Mouse (Mus musculus) thymus, adult 2 months (tissue): ENCODE results near the gene Clca4a. TPM values are rescaled to one million over a fixed set of nuclear protein-coding genes. Genes with fewer than 3 reads are reported as not detected.

Experiments
- DNase-seq: peaks from one replicate; pipeline ENCODE4 v3.0.0; 2021
- H3K27ac ChIP-seq: fragments of 200-500 bp; 2 replicates; pipeline ENCODE4 v1.5.1; 2012; ENCODE audit warnings: low read length, control low read depth; ENCODE audit not compliant: control insufficient read depth, insufficient read depth
- H3K27me3 ChIP-seq: fragments of 200-500 bp; 2 replicates; pipeline ENCODE4 v1.6.1; 2012; ENCODE audit warnings: mild to moderate bottlenecking, low read length, moderate library complexity, mixed read lengths; ENCODE audit not compliant: control insufficient read depth, insufficient read depth
- H3K36me3 ChIP-seq: fragments of 200-500 bp; 2 replicates; pipeline ENCODE4 v1.6.1; 2012; ENCODE audit warnings: mild to moderate bottlenecking, low read length, moderate library complexity; ENCODE audit not compliant: control insufficient read depth, insufficient read depth
- H3K4me1 ChIP-seq: fragments of 200-500 bp; replicated peaks from 2 replicates; pipeline ENCODE4 v1.6.1; 2012; ENCODE audit warnings: low read length; ENCODE audit not compliant: control insufficient read depth, insufficient read depth
- H3K4me3 ChIP-seq: fragments of 200-500 bp; 2 replicates; pipeline ENCODE4 v1.5.1; 2012; ENCODE audit warnings: mild to moderate bottlenecking, low read length, control low read depth, moderate library complexity; ENCODE audit not compliant: control insufficient read depth, insufficient read depth
- CTCF ChIP-seq: fragments of 200-500 bp; IDR thresholded peaks from 2 replicates; pipeline ENCODE4 v1.5.1; 2012; ENCODE audit warnings: mild to moderate bottlenecking, control low read depth, low read length, moderate library complexity, borderline replicate concordance; ENCODE audit not compliant: control insufficient read depth, poor library complexity, insufficient read depth; ENCODE audit errors: extremely low read depth
- POLR2A ChIP-seq: fragments of 200-500 bp; IDR thresholded peaks from 2 replicates; pipeline ENCODE4 v1.6.1; 2012; ENCODE audit warnings: mild to moderate bottlenecking, low read length, control low read depth, moderate library complexity; ENCODE audit not compliant: control insufficient read depth, poor library complexity, insufficient read depth; ENCODE audit errors: extremely low read depth
- WGBS: fragments of 180-500 bp; shearing (Covaris S2); methylation state at CpG from one replicate; pipeline ENCODE4 v1.1.7; 2018; 5-methylcytosine and 5-hydroxymethylcytosine counted together
- polyA plus RNA-seq: library from polyadenylated mRNA; depleted of rRNA; stranded (reverse); fragments of >200 nt; gene quantifications from 2 replicates; pipeline ENCODE4 v1.2.3, GENCODE M21; 2012

Clca4a gene
- polyA plus RNA-seq, 1 experiment = 0.03 TPM

DNA sequence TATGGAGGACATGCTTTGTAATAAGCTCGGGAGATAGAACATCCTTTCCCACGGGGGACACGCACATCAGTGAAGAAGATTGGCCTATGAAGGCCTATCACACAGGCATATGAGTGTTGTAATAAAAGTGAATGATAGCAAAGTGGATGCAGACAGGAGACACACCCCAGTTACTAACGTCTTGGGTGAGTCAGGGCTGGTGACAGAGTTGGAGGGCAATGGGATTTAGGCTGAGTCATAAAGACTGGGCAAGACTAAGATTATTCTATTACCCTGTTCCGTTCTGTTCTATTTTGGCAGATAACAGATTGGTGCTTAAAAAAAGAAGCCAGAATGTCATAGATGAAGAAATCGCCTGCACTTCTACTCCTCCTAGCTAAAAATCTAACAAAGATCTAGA is 5.7 kb upstream of the Clca4a start:
- 92% methylated on average over 6 of the region's 6 CpGs for WGBS
- no peaks in the 10 kb centered on the region for H3K4me1 ChIP-seq

DNA sequence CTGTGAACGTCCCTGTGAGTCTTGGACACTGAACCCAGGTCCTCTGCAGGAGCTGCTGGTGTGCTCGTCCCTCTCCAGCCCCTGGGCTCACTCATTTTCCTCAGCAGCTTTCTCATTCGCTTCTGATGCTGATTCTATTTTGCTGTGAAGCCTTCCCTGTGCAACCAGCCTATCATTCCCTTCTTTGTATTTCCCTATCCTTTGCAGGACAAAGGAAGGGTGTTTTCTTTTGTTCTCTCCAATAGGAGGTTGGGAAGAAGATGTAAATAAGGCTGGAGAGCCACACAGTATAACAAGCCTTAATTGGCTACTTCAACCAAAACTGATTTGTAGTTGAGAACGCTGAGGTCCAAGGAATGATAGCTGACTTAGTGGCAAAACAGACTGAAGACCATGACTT is 2.8 kb upstream of the Clca4a start:
- no peak for DNase-seq
- no peak overlapping the region for H3K27ac ChIP-seq
- no peaks in the 10 kb centered on the region for H3K4me1 ChIP-seq

More for the DNA sequence above, 5.7 kb upstream of the Clca4a start:
- Histone ChIP-seq H3K4me3 (no peak overlapping the region), H3K36me3 (no peaks in the 10 kb centered on the region), H3K27ac (no peak overlapping the region), H3K27me3 (no peaks in the 10 kb centered on the region)
- TF ChIP-seq POLR2A = no peak
- TF ChIP-seq CTCF = no peak
- no peak for DNase-seq

DNA sequence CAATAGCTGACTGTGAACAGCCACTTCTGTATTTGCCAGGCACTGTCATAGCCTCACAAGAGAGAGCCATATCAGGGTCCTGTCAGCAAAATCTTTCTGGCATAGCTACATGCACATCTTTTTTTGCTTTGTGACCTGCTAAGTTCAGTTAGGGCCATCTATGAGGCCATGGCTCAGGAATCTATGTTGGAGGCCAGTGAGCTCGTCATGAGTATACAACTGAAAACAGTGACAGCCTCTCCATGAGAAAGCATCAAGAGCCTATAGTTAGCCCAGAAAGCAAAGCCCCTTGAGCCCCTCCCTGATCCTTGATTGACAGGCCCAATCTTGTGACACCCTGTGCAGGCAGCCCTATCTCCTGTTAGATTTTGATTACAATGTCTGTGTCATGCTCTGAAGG is 1.2 kb upstream of the Clca4a start:
- H3K27me3 ChIP-seq = no peaks in the 10 kb centered on the region
- no peak overlapping the region for H3K4me3 ChIP-seq
- TF ChIP-seq POLR2A = no peak
- no peak for TF ChIP-seq CTCF
- no peak overlapping the region for H3K27ac ChIP-seq
- H3K36me3 ChIP-seq = no peaks in the 10 kb centered on the region
- H3K4me1 ChIP-seq = no peaks in the 10 kb centered on the region
- no peak for DNase-seq
- 89% methylated on average over 1 of the region's 1 CpGs for WGBS

More for the DNA sequence above, 2.8 kb upstream of the Clca4a start:
- Histone ChIP-seq H3K36me3 (no peaks in the 10 kb centered on the region), H3K4me3 (no peak overlapping the region), H3K27me3 (no peaks in the 10 kb centered on the region)
- 67% methylated on average over 4 of the region's 4 CpGs for WGBS
- no peak for TF ChIP-seq CTCF
- no peak for TF ChIP-seq POLR2A

DNA sequence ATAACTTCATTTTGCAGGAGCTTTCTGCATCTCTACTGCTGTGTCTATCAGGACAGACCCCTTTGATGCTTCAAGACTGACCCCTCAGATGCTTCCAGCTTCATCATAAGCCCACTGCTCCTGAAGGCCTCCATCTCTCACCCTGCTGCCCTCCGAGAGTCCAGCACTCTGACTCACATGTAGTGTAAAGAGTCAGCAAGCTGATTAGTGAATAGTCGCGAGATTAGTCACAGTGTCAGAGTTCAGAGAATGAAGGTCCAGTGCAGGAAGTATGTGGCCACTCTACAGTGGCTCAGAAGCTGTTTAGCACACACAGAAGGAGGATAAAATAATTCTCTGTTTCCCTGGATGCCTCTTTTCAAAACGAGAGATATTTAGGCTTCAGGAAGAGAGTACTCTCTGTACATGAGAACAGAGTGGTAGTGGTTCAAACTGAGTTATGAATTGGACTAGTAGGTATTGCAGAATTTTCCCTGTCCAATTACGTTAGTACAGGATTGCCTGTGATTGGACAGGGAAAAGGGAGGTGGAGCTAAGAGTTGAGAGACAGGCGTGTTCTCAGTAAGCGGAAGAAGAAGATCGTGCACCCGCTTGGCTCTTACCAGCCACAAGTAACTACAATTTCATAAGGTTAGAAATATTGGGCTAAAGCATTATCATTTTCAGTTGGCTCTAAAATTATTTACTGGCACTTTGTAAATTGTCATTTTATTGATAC is 3.1 kb downstream of the Clca4a start:
- 85% methylated on average over 9 of the region's 9 CpGs for WGBS
- TF ChIP-seq CTCF = no peak
- no peak for TF ChIP-seq POLR2A
- H3K36me3 ChIP-seq = no peaks in the 10 kb centered on the region
- no peaks in the 10 kb centered on the region for H3K27me3 ChIP-seq
- H3K4me3 ChIP-seq = no peak overlapping the region
- no peak overlapping the region for H3K27ac ChIP-seq
- DNase-seq = no peak
- H3K4me1 ChIP-seq = no peaks in the 10 kb centered on the region

DNA sequence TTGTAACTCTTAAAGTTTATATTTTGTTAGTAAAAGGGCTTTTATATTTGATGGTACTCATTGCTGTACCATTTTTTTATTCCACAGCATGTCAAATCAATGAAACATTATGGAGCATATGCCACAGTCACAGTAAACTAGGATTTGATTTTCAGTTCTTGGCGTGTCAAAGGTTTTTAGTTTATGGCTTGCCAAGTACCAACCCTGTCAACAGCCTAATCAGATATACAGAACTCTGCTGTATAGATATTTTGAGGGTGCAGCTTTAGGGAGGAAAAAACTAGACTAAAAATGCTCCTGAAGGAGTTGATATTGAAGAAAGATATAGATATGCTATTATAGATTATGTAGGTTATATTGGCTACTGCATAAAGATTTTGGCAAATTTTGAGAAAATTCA is 5.1 kb downstream of the Clca4a start:
- 85% methylated on average over 1 of the region's 1 CpGs for WGBS
- DNase-seq = no peak

DNA sequence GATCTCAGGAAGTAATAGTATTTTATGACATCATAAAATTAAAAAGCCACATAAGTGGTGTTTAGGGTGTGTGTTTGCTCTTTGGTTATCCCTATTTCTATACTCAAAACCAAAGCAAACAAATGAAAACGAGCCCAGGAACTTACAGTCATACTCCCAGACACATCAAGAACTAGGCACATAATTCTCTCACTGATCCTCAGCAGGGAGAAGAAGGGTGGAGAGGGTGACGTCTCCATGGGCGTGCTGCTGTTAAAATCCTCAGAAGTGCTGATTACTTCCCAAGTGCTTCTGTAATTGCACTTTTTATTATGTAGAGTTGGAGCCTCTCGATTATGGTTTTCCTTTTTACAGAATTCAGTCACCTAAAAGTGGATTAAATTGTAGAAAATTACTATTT is 8.8 kb downstream of the Clca4a start:
- WGBS = 72% methylated on average over 4 of the region's 4 CpGs
- no peak for TF ChIP-seq CTCF
- TF ChIP-seq POLR2A = no peak
- no peak overlapping the region for H3K4me3 ChIP-seq
- no peaks in the 10 kb centered on the region for H3K4me1 ChIP-seq
- H3K27ac ChIP-seq = no peak overlapping the region
- no peaks in the 10 kb centered on the region for H3K27me3 ChIP-seq
- no peaks in the 10 kb centered on the region for H3K36me3 ChIP-seq
- DNase-seq = no peak

More for the DNA sequence above, 5.1 kb downstream of the Clca4a start:
- no peak overlapping the region for H3K4me3 ChIP-seq
- H3K27me3 ChIP-seq = no peaks in the 10 kb centered on the region
- no peak for TF ChIP-seq CTCF
- TF ChIP-seq POLR2A = no peak
- H3K4me1 ChIP-seq = no peaks in the 10 kb centered on the region
- no peak overlapping the region for H3K27ac ChIP-seq
- no peaks in the 10 kb centered on the region for H3K36me3 ChIP-seq
